Mouse (Mus musculus) forebrain, embryonic 11.5 days (tissue): ENCODE measurements at regions not wholly inside any gene's neighbourhood (a gene's known extent, or its start where the extent isn't known, plus 50 kb on each side); places are given as distances from the start of the nearest gene placed in this dataset.

Source experiments
- ATAC-seq: fragments of 200-750 bp; cut with Nextera tagmentation; replicated peaks from 2 replicates; pipeline ENCODE4 v1.8.0; 2017; ENCODE audit warnings: moderate TSS enrichment; ENCODE audit not compliant: low FRiP score
- DNase-seq: peaks from one replicate; pipeline ENCODE4 v3.0.0-alpha.2; 2017; ENCODE audit warnings: low spot score
- H3K27ac ChIP-seq: fragments of 300-500 bp; sonication (generic); 2 replicates; pipeline ENCODE4 v1.5.1; 2014; ENCODE audit warnings: low read depth, low read length
- H3K27me3 ChIP-seq: fragments of 300-500 bp; sonication (generic); 2 replicates; pipeline ENCODE4 v1.6.1; 2014; ENCODE audit warnings: mild to moderate bottlenecking, low read length, mixed read lengths; ENCODE audit not compliant: control insufficient read depth, insufficient read depth
- H3K36me3 ChIP-seq: fragments of 300-500 bp; sonication (generic); 2 replicates; pipeline ENCODE4 v1.6.1; 2014; ENCODE audit warnings: mild to moderate bottlenecking, low read length, moderate library complexity, mixed read lengths; ENCODE audit not compliant: control insufficient read depth, insufficient read depth
- H3K4me1 ChIP-seq: fragments of 300-500 bp; sonication (generic); replicated peaks from 2 replicates; pipeline ENCODE4 v1.6.1; 2014; ENCODE audit warnings: low read length, mixed read lengths; ENCODE audit not compliant: control insufficient read depth, insufficient read depth
- H3K4me2 ChIP-seq: fragments of 300-500 bp; sonication (generic); 2 replicates; pipeline ENCODE4 v1.6.1; 2014; ENCODE audit warnings: low read depth, mild to moderate bottlenecking, low read length, moderate library complexity, mixed read lengths; ENCODE audit not compliant: severe bottlenecking
- H3K4me3 ChIP-seq: fragments of 300-500 bp; sonication (generic); 2 replicates; pipeline ENCODE4 v1.5.1; 2014; ENCODE audit warnings: low read depth, low read length
- H3K9ac ChIP-seq: fragments of 300-500 bp; sonication (generic); 2 replicates; pipeline ENCODE4 v1.6.1; 2014; ENCODE audit warnings: low read length
- H3K9me3 ChIP-seq: fragments of 300-500 bp; sonication (generic); 2 replicates; pipeline ENCODE4 v1.6.1; 2016; ENCODE audit warnings: low read length, mixed read lengths; ENCODE audit not compliant: control insufficient read depth
- WGBS: fragments of 180-500 bp; shearing (Covaris S2); extraction: QIAGEN DNeasy Blood & Tissue Kit; methylation state at CpG from one replicate; pipeline ENCODE4 v1.1.7; 2014; 5-methylcytosine and 5-hydroxymethylcytosine counted together

DNA sequence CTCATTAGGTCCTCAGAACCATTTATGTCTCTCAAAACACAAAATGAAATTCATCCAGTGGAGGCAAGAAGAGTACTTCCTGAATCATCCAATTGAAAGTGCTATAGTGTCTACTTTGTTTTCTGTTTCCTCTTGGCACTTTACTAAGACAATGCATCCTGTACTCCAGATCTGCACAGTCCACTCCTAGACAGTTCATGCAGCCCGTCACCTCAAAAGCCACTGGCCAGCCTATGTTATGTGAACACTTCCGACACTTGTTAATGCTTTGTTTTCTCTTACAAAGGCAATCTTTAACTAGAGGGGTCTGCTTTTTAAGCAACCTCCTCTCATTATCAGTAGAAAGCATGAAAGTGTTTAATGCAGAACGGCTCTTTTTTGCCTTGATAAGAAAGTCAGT is 597.1 kb upstream of the Sptlc3 start:
- Histone ChIP-seq H3K4me3 (no peak overlapping the region), H3K9me3 (no peaks in the 10 kb centered on the region), H3K36me3 (no peaks in the 10 kb centered on the region), H3K4me1 (no peaks in the 10 kb centered on the region), H3K27ac (no peak overlapping the region), H3K27me3 (peaks cover 21% of the 10 kb centered on the region), H3K4me2 (no peak overlapping the region), H3K9ac (no peak overlapping the region)
- 0 out of 2 replicates have a peak, but pooled peaks have one; percentile 34 for ATAC-seq
- DNase-seq = no peak
- WGBS = 24% methylated on average over 3 of the region's 3 CpGs

DNA sequence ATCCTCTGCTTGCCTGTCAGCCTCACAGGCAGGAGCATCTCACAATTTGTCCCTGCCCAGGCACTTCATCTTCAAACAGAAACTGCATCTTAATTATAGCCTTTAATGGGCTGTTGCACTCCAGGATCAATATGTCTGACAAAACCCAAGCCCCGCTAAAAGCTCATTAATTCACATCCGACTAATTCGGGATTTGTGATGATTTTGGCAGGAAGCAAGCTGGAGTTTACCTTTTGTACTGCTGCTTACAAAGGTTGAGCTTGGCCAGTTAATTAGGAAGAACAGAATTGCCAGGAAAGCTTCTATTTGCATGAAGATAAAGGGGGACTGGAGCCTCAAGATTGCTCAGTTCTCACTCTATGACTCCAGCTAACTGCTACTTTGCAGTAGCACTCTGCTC is 596.6 kb upstream of the Sptlc3 start:
- Histone ChIP-seq H3K27me3 (peaks cover 21% of the 10 kb centered on the region), H3K36me3 (no peaks in the 10 kb centered on the region), H3K9me3 (no peaks in the 10 kb centered on the region), H3K9ac (no peak overlapping the region), H3K4me1 (no peaks in the 10 kb centered on the region), H3K4me2 (no peak overlapping the region), H3K27ac (no peak overlapping the region), H3K4me3 (no peak overlapping the region)
- peak; percentile 82 for ATAC-seq
- WGBS = 3% methylated on average over 3 of the region's 3 CpGs
- peak; percentile 49 for DNase-seq

DNA sequence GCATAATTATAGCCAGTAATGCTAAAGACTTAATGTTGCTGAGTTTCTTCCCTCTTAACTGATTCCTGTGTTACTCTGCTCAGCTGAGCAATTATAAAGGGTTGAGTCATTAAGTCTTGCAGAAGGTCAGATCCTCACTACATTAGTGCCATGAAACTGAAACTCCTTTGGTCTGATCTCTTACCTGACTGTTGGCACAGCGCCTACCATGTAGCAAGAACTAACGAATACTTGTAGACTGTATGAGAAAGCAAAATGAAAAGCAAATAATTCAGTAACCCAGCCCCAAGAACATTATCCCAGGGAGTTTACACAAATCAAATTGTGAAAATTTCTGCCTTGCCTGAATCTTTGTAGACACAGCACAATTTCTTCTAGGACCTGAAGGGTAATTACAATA is 556.5 kb upstream of the Sptlc3 start:
- Histone ChIP-seq H3K27ac (no peak overlapping the region), H3K4me1 (no peaks in the 10 kb centered on the region), H3K27me3 (no peaks in the 10 kb centered on the region), H3K9ac (no peak overlapping the region), H3K9me3 (no peaks in the 10 kb centered on the region), H3K36me3 (no peaks in the 10 kb centered on the region), H3K4me2 (no peak overlapping the region), H3K4me3 (no peak overlapping the region)
- ATAC-seq = no peak
- 92% methylated on average over 2 of the region's 2 CpGs for WGBS
- no peak for DNase-seq

DNA sequence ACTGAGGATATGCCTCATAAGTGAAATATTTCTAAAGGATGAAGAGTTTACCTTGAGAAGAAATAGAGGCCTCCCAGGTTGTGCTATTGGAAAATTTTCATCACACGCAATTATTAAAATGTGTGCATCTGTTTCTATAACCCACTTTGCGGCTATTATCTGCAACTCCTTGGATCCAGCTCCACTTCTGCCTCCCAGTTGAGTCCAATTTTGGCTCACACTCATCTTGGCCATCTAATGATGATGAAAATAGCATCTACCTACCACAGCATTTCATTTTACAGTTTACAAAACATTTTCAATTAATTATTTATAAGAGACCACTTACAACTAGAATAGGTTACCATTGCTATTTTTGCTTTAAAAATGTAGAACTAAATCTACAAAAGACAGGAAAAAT is 554.3 kb upstream of the Sptlc3 start:
- Histone ChIP-seq H3K4me1 (no peaks in the 10 kb centered on the region), H3K4me3 (no peak overlapping the region), H3K36me3 (no peaks in the 10 kb centered on the region), H3K9ac (no peak overlapping the region), H3K9me3 (no peaks in the 10 kb centered on the region), H3K4me2 (no peak overlapping the region), H3K27ac (no peak overlapping the region), H3K27me3 (no peaks in the 10 kb centered on the region)
- 83% methylated on average over 2 of the region's 2 CpGs for WGBS
- ATAC-seq (no peak), DNase-seq (no peak)

DNA sequence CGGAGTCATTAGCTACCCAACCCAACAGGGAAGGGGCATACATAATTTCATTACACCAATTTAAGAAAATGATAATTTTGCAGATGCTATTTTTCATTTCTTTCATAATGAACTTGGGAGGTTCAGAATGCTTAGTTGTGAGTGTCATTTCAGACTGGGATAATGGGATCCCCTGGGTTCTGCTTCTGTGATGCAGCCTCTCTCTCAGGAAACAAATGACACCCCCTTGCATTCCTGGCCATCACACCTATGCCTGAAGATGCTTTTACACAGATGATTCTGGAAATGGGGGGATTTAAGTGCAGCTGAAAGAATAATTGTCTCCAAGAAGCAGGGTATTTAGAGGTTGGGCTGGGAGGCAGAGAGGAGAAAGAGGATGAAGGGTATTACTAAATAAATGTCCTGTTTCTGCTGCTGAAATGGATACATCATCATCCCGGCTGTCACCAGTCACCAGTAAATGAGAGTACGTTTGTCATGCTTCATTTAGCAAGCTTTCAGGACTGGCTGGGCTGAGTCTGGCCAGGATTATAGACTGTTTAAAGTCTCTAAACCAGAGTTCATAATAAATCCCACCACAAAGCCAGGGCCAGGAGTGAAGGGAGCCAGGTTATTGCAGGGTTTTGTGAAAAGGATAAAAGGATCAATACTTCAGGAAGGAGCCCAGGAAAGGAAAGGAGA is 527.5 kb upstream of the Sptlc3 start:
- H3K9ac ChIP-seq = no peak overlapping the region
- no peaks in the 10 kb centered on the region for H3K36me3 ChIP-seq
- no peak overlapping the region for H3K27ac ChIP-seq
- 36% methylated on average over 3 of the region's 3 CpGs for WGBS
- peak; percentile 38; the same call in 1 of the 2 replicates for ATAC-seq
- no peaks in the 10 kb centered on the region for H3K27me3 ChIP-seq
- H3K4me2 ChIP-seq = no peak overlapping the region
- DNase-seq = no peak
- no peaks in the 10 kb centered on the region for H3K4me1 ChIP-seq
- no peak overlapping the region for H3K4me3 ChIP-seq
- H3K9me3 ChIP-seq = no peaks in the 10 kb centered on the region

GRCm38 (mm10) chr2:138974548-138974947 is 519.2 kb upstream of the Sptlc3 start:
- Histone ChIP-seq H3K36me3 (no peaks in the 10 kb centered on the region), H3K4me2 (no peak overlapping the region), H3K27me3 (no peaks in the 10 kb centered on the region), H3K9ac (no peak overlapping the region), H3K9me3 (no peaks in the 10 kb centered on the region), H3K4me3 (no peak overlapping the region), H3K27ac (no peak overlapping the region), H3K4me1 (no peaks in the 10 kb centered on the region)
- DNase-seq = no peak
- WGBS = 47% methylated on average over 2 of the region's 2 CpGs
- no peak for ATAC-seq

DNA sequence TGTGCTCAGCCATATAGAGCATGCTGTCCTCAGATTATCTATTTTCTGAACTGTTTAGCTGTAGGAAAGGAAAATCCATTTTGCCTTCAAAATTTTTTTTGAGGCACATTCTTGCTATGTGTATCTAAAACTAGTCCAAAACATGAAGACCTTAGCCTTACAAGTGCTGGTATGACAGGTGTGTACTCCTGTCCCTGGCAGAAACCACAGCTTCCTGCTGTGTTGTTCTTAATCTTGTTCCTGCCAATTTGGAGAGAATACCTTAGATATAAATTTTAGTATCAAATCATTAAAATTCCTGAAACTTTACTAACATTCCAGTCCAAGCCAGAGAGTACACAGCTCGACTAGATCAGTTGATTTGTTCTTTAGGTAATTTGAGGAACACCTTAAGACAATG is 503.7 kb upstream of the Sptlc3 start:
- WGBS = 57% methylated on average over 1 of the region's 1 CpGs
- no peaks in the 10 kb centered on the region for H3K36me3 ChIP-seq
- H3K9ac ChIP-seq = no peak overlapping the region
- ATAC-seq = no peak
- H3K9me3 ChIP-seq = no peaks in the 10 kb centered on the region
- no peaks in the 10 kb centered on the region for H3K4me1 ChIP-seq
- no peak overlapping the region for H3K4me3 ChIP-seq
- DNase-seq = no peak
- no peaks in the 10 kb centered on the region for H3K27me3 ChIP-seq
- no peak overlapping the region for H3K27ac ChIP-seq
- no peak overlapping the region for H3K4me2 ChIP-seq

DNA sequence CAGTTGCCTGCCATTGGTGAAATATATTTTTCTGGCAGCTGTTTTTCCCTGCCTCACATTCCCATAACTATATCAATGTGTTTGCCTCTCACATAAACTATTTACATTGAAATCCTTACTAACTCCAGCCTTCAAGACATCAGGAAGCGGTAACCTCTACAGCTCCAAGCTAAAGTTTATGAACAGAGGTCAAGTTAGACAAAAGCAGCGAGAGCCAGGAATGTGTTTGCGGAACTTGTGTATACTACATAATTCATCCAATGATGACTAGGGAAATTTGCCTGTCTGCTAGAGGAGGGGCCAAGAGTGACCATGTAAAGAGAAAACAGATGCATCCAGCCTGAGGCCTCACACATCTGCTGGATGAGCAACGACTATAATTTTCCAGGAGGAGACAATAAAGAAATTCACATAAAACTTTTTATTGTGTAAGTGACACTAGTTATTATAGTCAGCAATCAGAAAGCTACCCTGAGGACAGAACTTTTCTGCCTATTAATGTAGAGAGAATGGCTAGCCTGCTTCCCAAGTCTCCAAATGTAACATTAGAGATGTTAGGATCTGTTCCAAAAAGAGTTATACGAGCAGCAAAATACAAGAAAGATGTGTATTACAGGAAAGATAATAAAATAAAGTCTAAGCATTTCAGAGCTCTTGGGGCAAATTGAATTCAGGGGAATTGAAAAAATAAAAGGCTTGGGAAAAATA is 461.5 kb upstream of the Sptlc3 start:
- H3K4me1 ChIP-seq = no peaks in the 10 kb centered on the region
- H3K4me3 ChIP-seq = no peak overlapping the region
- H3K9ac ChIP-seq = no peak overlapping the region
- no peak overlapping the region for H3K27ac ChIP-seq
- ATAC-seq = no peak
- no peak for DNase-seq
- no peaks in the 10 kb centered on the region for H3K36me3 ChIP-seq
- no peaks in the 10 kb centered on the region for H3K27me3 ChIP-seq
- H3K9me3 ChIP-seq = no peaks in the 10 kb centered on the region
- H3K4me2 ChIP-seq = no peak overlapping the region
- WGBS = 85% methylated on average over 5 of the region's 5 CpGs

DNA sequence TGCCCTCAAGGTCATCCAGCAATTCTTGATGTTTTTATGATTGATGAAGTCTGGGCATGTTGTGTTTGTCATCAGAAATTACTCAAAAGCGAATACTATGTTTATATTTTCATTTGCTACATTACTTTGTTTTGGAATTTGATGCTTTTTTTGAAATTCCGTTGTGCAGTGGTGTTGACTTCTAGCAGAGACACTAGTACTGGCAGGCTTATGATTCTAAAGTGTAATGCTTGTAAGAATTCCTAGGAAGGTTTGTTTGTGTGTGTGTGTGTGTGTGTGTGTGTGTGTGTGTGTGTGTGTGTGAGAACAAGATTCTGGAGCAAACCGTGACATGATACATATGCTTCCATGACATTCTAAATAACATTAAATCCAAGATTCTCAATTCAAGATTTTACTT is 458.9 kb upstream of the Sptlc3 start:
- H3K9ac ChIP-seq = no peak overlapping the region
- H3K27me3 ChIP-seq = no peaks in the 10 kb centered on the region
- H3K36me3 ChIP-seq = no peaks in the 10 kb centered on the region
- H3K4me2 ChIP-seq = no peak overlapping the region
- WGBS = 89% methylated on average over 3 of the region's 3 CpGs
- ATAC-seq (no peak), DNase-seq (no peak)
- H3K4me3 ChIP-seq = no peak overlapping the region
- H3K4me1 ChIP-seq = no peaks in the 10 kb centered on the region
- no peaks in the 10 kb centered on the region for H3K9me3 ChIP-seq
- no peak overlapping the region for H3K27ac ChIP-seq
